Mouse (Mus musculus) E14TG2a.4 (cell line): ENCODE measurements around the gene 1700028J19Rik.

Experiments
- CTCF ChIP-seq: conservative IDR thresholded peaks from 2 replicates; pipeline ENCODE4 v1.5.1; 2014; ENCODE audit warnings: low read length
- NANOG ChIP-seq: IDR thresholded peaks from 2 replicates; pipeline ENCODE4 v1.6.1; 2014; ENCODE audit warnings: borderline replicate concordance, low read length, mixed read lengths
- POU5F1 ChIP-seq: IDR thresholded peaks from 2 replicates; pipeline ENCODE4 v1.6.1; 2014; ENCODE audit warnings: low read length, borderline replicate concordance

DNA sequence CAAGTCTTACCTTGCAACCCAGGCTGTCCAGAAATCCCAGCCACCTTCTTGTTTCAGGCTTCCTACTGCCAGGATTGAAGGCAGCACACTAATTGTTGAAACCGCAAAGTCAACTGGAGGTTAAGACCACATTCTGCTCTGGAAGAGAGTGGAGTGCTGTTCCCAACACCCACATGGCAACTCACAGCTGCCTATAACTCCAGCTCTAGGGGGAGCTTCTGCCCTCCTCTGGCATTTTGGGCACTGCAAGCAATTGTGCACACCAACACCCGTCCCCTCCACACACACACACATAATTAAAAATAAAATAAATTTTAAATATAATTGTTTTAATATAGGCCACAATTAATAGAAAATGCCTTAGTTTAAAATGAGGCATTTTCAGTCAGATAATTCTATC is 5.3 kb downstream of the 1700028J19Rik start:
- TF ChIP-seq CTCF (no peak), NANOG (no peak), POU5F1 (no peak)
